Mouse (Mus musculus): ENCODE results near the gene Zfp691. TPM values are rescaled to one million over a fixed set of nuclear protein-coding genes. Genes with fewer than 3 reads are reported as not detected.

The Zfp691 gene
- total RNA-seq, 2 experiments from 2014 or later = 16.8 to 26.4 TPM

DNA sequence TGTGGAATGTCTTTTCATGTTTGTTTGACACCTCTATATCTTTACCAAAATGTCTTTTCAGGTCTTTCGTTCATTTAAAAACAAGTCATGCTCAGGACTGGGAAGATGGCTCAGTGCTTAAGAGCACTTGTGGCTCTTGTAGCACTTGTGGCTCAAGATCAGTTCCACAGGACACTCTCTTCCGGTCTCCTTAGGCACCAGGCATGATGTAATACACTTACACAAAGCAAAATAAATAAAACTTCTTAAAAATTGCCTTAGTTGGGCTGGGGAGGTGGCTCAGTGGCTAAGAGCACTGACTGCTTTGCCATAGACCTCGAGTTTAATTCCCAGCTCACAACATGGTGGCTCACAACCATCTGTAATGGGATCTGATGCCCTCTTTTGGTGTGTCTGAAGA, 12.6 kb downstream of the Zfp691 start:
- Histone ChIP-seq H3K4me3 (no peak overlapping the region), H3K27ac (no peak overlapping the region)
- TF ChIP-seq CTCF (IDR thresholded peaks at IDR 0.05) = no peak
- DNase-seq = no peak
- intact Hi-C loops (cut with DNase I) = no loop called here

DNA sequence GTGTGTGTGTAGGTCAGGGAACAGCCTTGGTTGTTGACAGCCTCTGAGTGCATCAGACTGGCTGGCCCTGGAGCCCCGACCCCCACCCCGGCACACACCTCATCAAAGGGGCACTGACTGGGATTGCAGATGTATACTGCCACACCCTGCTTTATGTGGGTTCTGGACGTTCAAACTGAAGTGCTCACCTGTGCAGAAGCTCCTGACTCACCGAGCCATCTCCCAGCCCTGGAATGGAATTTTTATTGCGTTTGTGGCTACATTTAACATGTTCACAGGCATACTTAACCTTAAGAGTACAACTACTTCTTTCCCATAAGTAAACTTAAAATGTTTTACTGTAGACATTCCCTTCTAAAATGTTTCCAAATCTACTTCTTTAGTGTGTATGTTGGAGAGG, 16.1 kb downstream of the Zfp691 start:
- no peak for DNase-seq
- no peak overlapping the region for H3K4me3 ChIP-seq
- H3K27ac ChIP-seq = no peak overlapping the region
- intact Hi-C loops (cut with DNase I) = no loop called here
- TF ChIP-seq CTCF (IDR thresholded peaks at IDR 0.05) = no peak

DNA sequence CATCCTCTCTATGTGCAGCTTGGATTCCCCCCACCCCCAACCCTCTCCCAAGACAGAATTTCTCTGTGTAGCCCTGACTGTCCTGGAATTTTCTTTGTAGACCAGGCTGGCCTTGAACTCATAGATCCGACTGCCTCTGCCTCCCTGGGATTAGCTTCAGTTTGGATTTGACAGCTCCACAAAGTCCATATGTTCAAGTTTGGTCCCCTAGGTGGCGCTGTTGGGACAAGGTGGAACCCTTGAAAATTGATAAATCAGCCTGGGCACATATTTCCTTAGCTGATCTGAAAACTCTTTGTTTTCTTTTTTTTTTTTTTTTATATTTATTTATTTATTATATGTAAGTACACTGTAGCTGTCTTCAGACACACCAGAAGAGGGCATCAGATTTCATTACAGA, 16.8 kb downstream of the Zfp691 start:
- H3K4me3 ChIP-seq = no peak overlapping the region
- H3K27ac ChIP-seq = no peak overlapping the region
- peak; percentile 63 for DNase-seq
- TF ChIP-seq CTCF (IDR thresholded peaks at IDR 0.05) = peak; percentile 69
- intact Hi-C loops (cut with DNase I) = no loop called here

DNA sequence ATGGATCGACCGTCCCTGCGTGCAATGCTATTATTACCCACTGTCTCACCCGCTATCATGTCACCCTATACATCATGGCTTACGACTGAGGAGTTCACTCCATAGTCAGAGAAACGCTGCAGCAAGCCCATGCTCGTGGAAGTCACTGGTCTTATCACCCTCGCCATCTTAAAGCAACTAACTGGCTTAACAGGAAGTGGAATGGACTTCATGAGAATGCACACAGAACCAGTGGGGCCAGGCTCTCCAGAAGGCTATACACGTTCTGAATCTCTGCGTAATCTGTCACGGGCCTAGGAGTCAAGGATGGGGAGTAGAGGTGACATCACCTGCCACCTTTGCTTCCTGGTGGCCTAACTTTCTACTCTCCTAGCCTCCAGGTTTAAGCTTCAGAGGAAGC, 25.3 kb downstream of the Zfp691 start:
- Histone ChIP-seq H3K27ac (no peak overlapping the region), H3K4me3 (no peak overlapping the region)
- intact Hi-C loops (cut with DNase I) = no loop called here
- DNase-seq = no peak
- TF ChIP-seq CTCF (IDR thresholded peaks at IDR 0.05) = no peak

DNA sequence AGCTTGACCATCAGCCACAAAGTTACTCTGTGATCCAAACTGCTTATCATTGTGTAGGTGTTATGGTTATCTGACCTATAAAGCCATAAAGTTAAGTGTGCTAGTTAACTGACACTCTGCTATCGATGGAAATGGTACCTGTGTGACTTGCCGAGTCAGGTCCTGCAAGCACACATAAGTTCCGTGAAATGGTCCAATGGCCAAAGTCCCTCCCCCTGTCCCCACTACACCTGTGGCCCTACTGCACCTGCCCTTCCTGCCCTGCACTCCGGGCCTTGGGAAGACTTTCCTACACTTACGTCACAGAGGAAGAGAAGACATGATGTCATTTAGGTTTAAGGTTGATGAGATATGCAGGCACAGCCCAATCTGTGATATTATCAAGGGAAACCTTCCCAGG, 26.6 kb downstream of the Zfp691 start:
- no peak for TF ChIP-seq CTCF (IDR thresholded peaks at IDR 0.05)
- DNase-seq = no peak
- Histone ChIP-seq H3K4me3 (no peak overlapping the region), H3K27ac (no peak overlapping the region)
- intact Hi-C loops (cut with DNase I) = no loop called here

DNA sequence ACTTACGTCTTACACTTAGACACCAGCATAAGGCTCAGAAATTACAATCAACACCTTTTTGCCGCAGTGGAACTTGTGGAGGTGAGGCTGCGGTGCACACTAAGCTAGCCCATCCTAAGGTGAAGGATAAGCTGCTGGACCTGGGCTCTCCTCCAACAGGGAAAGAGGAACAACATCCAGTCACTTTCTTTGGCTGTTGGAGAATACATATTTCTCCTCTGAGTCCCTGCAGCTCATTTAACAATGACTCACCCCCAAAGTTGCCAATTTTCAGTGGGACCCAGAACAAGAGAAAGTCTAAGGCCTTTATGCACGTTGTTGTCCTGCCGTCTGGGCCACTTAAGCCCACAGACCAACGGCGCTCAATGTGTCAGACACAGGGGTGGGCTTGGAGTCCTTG, 27.2 kb downstream of the Zfp691 start:
- no peak for DNase-seq
- Histone ChIP-seq H3K4me3 (no peak overlapping the region), H3K27ac (no peak overlapping the region)
- intact Hi-C loops (cut with DNase I) = no loop called here
- TF ChIP-seq CTCF (IDR thresholded peaks at IDR 0.05) = no peak

DNA sequence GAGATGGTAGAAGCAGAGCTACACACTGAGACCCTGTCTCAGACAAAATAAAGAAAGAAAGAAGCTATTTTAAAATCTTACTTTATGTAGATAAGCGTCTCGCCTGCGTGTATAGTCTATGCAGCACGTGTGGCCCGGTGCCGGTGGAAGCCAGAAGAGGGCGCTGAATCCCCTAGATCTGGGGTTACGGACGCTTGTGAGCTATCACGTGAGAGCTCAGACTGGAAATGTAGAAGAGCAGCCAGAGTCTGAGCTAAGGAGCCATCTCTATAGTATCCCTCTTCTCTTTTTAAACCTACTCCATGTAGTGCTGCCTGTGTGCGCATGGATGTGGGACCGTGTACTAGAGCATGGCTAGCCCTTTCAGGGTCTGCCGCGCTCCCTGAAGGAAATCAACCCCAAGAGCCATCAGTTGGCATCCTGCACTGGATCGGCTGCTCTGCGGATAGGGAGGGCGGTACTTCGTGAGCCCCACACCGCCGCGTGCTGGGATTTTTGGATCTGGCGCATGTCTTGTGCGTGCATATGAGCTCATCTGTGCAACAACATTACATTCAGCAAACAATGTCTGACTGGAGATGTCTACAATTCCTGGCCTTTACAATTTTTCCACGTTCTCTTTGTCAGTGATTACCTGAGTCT, 31.6 kb downstream of the Zfp691 start:
- peak; percentile 55 for DNase-seq
- intact Hi-C loops (cut with DNase I) = no loop called here
- peak; percentile 55 for TF ChIP-seq CTCF (IDR thresholded peaks at IDR 0.05)
- Histone ChIP-seq H3K27ac (no peak overlapping the region), H3K4me3 (peak overlapping the region; percentile 46)

DNA sequence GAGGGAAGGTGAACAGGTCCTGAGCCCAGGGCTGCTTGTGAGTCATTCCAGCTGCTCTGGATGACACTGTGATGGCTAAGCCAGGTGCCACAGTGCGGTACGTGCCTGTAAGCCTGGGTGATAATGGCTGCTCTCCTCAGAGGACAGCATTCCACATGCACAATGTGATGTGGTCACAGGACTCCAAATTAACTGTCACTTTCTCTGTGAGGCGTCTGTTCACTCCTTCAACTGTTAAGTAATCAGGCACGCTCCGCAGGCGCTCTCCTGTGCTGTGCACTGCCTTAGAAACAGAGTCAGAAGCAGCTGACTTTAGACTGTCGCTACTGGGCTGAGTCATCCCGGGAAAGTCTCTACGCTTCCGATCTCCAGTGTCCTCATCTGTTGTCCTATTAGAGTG, 32.8 kb downstream of the Zfp691 start:
- Histone ChIP-seq H3K27ac (no peak overlapping the region), H3K4me3 (no peak overlapping the region)
- intact Hi-C loops (cut with DNase I) = no loop called here
- DNase-seq = no peak
- no peak for TF ChIP-seq CTCF (IDR thresholded peaks at IDR 0.05)

DNA sequence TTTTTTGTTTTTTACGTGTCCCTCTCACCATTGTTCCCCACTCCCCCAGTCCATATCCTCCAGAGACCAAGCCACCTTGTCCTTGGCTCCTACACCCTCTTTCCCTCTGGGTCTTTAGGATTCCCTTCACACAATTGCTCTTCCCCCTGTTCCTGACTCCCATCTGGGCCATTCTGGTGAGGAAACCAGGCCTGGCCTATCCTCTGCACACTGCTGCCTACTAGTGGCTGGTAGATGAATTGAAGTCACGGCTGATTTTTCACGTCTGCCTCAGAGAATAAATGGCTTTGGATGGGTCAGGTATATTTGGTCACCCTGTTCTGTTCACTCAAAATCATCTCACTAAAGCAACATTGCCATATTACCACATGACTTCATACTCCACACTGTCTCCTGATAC, 33.9 kb downstream of the Zfp691 start:
- Histone ChIP-seq H3K27ac (no peak overlapping the region), H3K4me3 (no peak overlapping the region)
- no peak for DNase-seq
- intact Hi-C loops (cut with DNase I) = no loop called here
- peak; percentile 81 for TF ChIP-seq CTCF (IDR thresholded peaks at IDR 0.05)

DNA sequence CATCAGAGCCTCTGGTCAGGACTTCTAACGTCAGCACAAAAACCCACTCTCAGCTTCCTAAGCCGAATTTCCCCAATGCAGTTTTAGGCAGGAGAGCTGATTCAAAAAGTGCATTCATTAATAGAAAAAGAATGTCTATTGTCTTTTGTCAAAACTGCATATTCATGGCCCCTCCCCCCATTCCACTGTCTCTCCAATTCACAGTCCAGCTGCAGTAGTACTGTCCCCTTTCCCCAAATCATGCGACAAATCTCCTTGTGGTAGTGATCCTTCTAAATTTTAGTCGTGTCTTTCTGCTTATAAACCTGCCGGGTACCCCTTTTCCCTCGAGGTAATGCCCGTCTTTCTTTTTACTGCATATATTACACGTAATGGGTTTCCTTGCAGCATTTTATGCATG, 35.2 kb downstream of the Zfp691 start:
- H3K27ac ChIP-seq = no peak overlapping the region

DNA sequence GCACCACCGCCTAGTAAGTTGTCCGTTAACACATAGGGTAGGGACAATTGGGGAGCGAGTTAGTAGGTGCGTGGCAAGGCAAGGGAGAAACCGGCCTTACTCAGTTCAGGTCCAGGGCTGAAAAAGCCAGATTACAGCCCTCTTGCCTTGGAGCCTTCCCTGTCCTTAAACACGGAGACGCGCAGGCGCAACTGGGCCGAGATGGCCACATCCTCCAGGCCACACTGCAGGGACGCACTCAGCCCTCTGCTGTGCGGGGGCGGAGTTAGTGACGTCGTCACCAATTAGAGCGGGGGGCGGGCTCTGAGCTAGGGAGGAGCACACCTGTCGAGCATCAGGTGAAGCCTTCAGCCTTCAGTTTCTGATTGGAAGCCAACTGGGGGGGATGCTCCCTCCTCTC, 35.8 kb downstream of the Zfp691 start:
- peak; percentile 49 for DNase-seq
- H3K4me3 ChIP-seq = no peak overlapping the region
- H3K27ac ChIP-seq = no peak overlapping the region
- TF ChIP-seq CTCF (IDR thresholded peaks at IDR 0.05) = no peak
- intact Hi-C loops (cut with DNase I) = no loop called here

More for the DNA sequence above, 35.2 kb downstream of the Zfp691 start:
- intact Hi-C loops (cut with DNase I) = no loop called here
- no peak overlapping the region for H3K4me3 ChIP-seq
- no peak for TF ChIP-seq CTCF (IDR thresholded peaks at IDR 0.05)
- no peak for DNase-seq

DNA sequence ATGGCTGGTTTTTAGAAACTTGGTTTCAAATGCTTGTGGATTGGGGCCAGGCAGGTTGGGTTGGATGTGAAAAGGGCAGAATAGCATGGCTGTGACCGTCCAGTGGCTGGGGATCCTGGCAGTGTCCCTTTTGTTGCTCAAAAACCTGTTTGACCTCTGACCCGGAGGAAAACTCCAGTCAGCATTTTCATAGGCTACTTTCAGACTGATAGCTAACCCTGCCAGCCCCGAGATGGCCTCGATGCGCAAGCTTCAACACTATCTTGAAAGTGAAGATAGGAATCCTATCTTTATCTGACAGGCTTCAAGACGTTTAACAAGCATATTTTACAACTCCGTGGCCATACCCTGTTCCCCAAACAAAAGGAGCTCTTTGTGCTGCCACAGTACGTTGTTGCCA, 36.7 kb downstream of the Zfp691 start:
- Histone ChIP-seq H3K27ac (no peak overlapping the region), H3K4me3 (no peak overlapping the region)
- TF ChIP-seq CTCF (IDR thresholded peaks at IDR 0.05) = no peak
- intact Hi-C loops (cut with DNase I) = no loop called here
- DNase-seq = no peak

DNA sequence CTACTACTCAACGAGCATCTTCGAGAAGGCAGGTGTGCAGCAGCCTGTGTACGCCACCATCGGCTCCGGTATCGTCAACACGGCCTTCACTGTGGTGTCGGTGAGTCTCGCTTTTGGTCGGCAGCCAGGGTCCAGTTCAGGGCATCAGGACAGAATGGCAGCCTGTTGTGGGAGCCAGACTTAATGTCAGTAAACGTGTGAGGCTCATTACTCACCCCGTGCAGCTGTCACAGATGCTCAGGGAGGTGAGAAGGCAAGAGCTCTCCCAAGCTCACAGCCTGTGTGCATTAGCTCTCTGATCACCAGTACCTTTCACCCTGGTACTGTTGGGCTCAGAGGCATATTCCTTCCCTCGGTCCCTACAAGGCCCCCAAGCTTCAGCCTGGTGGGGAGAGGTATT, 40.1 kb downstream of the Zfp691 start:
- Histone ChIP-seq H3K4me3 (no peak overlapping the region), H3K27ac (no peak overlapping the region)
- DNase-seq = no peak
- intact Hi-C loops (cut with DNase I) = no loop called here
- no peak for TF ChIP-seq CTCF (IDR thresholded peaks at IDR 0.05)

DNA sequence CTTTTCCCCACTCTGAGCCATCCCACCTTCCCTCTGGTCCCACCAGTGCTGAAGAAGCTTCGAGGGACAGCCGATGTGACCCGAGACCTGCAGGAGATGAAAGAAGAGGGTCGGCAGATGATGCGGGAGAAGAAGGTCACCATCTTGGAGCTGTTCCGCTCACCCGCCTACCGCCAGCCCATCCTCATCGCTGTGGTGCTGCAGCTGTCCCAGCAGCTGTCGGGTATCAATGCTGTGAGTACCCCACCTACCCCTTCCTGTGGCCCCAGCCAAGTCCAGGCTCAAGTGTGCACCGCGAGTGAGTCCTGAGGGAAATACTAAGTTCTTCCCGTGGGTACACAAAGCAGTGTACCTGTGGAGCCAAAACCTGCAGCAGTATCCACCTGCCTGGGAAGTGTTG, 40.7 kb downstream of the Zfp691 start:
- no peak for DNase-seq
- intact Hi-C loops (cut with DNase I) = no loop called here
- Histone ChIP-seq H3K27ac (no peak overlapping the region), H3K4me3 (no peak overlapping the region)
- no peak for TF ChIP-seq CTCF (IDR thresholded peaks at IDR 0.05)
